Mouse (Mus musculus): ENCODE results near the gene AC124108.1.

AC124108.1 gene

DNA sequence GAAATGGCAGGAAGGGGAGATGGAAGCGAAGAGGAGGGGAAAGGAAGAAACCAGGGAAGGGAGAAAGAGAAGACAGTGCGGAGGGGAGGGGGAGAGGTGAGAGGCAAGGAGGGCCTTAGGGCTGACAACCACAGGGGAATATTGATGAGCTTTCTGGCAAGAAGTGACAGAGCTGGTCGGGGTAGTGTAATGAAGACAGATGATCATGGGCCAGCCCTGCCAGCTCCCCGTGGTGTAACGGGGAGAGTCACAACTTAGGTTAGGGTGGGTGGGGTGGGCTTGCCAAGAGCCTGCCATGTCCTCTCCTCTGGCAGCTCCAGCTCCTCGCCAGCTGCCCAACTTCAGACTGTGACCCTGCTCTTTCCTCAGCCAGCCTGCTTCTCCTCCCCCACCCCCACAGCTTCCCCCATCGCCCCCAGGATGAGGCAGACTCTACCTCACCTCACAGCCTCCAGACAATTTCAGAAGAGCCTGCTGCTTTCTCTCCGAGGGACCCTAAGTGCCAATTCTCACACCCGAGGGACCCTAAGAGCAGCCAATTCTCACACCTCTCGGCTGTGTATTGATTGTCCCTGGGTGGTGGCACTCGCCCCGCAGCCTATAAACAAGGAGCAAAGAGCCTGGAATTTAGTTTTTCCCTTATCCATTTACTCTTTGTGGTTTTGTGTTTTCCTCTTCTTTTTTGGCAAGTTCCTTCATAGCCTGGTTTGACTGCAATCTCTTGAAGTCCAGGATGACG, 26.3 kb upstream of the AC124108.1 start:
- no peak for DNase-seq (ENCODE audit: low spot score)

DNA sequence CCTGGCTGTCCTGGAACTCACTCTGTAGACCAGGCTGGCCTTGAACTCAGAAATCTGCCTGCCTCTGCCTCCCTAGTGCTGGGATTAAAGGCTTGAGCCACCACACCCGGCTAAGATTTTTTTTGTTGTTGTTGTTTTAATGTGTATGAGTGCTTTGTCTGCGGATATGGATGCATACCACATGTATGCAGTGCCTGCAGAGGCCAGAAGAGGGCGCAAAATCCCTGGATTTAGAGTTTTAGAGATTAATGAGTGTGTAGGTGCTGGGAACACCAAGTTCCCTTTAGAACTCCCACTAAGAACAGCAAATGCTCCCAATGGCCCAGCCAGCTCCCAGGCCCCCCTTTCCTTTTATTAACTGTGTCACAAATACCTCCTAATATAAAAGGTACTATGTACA, 25.4 kb upstream of the AC124108.1 start:
- DNase-seq (ENCODE audit: low spot score), result no peak

DNA sequence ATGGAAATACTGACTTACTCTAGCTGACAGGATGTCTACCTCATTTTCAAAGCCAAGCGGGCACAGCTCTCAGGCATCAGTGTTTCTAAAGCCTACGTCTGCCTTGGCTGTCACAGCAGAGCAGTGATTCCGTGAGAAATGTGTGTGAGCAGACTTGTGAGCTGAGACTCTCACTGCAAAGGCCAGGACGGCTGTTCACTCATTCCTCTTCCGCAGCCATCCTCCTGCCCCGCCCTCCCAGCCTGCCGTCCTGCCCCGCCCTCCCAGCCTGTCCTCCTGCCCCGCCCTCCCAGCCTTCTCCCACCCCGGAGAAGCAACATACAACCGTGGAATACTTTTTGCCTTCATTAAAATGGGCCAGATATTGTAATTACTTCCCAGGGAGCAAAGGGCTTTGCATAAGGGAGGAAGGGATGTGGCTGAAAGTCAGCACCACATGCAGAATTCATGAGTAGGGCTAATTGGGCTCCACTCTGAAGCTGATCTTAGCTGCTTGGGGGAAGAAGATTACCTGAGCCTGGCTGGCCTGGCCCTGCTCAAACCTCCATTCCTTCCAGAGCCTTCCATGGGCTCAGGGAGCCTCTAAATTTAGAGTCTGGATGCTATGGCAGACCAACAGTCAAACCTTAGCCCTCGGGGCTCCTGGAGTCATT, 23.0 kb upstream of the AC124108.1 start:
- no peak for DNase-seq (ENCODE audit: low spot score)

DNA sequence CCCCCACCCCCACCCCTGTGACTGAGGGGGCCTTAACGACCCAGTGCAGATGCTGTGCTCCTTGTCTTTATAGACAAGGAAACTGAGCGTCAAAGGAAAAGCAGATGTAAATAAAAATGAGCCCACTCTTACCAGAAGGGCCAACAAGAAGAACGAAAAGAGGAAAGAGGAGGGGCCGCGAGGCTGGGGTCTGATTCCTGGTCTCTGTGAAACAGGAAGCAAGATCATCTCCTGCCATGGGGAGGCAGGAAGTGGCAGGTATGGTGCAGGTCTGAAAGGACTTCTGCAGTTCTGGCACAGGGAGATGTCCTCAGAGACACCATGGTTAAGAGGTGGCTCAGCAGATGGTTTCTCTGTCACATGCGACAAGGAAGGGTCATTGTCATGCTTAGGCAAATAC, 20.6 kb upstream of the AC124108.1 start:
- no peak for DNase-seq (ENCODE audit: low spot score)

DNA sequence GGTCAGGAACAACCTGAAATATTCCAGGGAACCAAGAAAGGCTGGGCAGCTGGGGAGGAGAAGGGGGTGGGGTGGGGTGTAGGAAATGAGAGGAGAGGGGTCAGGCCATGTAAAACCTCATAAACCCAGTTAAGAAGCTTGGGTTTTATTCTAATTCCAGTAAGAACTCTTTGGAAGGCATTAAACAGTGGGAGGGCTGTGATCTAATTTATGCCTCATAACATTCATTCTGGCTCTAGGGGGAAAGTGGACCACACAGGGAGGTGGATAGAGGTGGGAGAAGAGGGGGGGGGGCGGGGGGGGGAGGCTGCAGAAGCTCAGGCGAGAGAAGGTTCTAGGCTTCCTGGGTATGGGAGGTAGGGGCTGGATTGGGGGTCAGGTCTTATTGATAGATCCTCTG, 19.6 kb upstream of the AC124108.1 start:
- DNase-seq (ENCODE audit: low spot score), result no peak

DNA sequence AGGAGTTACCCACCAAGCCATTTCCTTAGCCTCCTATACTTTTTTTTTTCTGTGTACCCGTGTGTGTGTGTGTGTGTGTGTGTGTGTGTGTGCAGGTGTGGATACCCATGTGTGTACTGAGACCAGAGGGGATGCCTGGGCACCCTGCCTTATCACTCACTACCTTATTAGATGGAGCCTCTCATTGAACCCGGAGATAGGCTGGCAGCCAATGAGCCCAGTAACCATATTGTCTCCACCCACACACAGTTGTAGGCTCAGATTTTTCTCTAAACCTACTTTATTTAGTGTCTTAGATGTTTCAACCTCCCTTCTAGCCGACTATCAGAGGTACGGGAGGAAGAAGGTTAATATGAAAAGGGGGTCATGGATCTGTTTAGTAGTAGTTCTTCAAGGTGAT, 5.0 kb upstream of the AC124108.1 start:
- DNase-seq (ENCODE audit: low spot score), result no peak

DNA sequence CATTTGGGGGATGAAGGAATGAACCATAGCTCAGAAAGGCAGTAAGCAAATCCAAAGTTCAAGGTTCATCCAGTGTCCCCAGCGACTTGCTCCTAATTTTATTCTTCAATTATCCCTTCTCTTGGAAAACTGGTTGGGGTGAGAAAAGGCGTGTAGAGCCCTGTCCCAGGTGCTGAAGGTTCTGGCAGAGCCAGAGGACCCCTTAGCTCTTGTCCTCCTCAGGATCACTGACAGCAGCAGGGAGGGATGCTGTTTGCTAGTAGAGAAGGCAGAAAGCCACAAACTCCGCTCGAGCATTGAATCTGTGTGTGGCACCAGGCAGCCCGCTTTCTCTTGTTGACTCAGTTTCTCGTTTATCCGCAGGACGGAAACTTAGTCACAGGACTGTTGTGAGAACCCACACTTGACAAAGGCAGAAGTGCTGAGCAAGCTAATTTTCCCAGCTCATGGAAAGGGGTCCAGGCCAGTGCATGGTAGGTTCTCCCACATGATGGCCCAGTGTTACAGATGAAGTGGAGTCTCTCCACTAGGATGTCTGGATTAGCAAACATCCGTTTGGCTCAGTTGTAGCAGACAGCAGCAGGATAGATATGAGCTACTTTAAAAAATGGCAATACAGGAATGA, 2.7 kb upstream of the AC124108.1 start:
- no peak for DNase-seq (ENCODE audit: low spot score)

DNA sequence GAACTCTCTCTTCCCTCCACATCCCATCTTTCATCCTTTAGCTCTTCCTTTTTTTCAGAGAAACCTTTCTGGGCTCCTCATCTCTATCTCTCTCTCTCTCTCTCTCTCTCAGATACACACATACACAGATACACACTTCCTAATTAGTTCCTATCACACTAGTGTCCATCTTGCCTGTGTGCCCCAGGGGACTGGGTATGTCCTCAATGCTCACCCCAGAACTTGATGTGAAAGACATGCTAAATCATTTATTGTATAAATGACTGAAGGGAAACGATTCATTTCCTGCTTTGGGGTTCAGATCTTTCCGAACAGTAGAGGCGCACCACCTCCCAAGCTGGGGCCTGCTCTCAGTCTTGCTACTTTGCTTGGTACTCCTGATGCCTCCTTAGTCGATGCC, 2.0 kb upstream of the AC124108.1 start:
- no peak for DNase-seq (ENCODE audit: low spot score)

DNA sequence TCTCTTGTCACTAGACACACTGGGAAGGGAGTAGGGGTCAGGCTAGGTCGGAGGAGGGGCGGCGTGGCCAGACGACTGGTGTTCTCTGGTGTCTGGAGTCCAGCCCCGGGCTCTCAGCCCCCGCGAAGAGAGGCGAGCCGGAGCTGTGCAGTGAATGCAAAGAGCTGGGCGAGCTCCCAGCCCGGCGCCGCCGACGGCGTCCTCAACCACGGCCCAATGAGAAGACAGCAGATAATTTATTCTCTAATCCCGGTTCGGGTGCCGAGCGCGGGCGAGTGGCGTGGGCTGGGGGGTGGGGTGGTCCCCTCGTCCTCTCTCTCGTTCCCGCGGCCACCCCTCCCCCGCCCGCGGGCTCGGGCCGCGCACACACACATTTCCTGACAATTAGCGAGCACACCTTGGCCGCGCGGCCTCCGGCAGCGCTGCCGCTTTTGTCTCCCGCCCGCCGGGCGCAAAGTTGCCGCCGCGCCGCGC, 1.2 kb upstream of the AC124108.1 start:
- DNase-seq (ENCODE audit: low spot score), result no peak

DNA sequence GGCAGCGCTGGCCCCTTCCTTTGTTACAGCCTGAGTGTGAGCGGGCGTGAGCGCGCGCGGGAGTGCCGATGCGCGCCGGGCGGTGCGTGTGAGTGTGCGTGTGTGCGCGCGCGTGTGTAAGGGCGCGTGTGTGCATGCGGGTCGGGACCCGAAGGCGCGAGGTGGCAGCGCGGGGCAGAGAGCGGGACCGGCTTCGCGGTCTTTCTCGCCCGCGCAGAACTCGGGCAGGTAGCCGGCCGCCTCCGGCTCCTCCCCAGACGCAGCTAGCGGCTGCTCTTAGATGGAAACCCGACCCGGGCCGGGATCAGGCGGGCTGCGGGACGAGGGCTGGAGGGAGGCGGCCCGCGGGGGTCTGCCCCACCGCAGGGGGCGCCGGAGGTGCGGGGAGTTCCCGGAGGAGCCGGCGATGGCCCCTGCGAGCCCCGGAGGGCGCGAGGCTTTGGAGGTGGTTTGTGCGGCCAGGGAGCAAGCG, 600 bp upstream of the AC124108.1 start:
- DNase-seq (ENCODE audit: low spot score), result no peak

DNA sequence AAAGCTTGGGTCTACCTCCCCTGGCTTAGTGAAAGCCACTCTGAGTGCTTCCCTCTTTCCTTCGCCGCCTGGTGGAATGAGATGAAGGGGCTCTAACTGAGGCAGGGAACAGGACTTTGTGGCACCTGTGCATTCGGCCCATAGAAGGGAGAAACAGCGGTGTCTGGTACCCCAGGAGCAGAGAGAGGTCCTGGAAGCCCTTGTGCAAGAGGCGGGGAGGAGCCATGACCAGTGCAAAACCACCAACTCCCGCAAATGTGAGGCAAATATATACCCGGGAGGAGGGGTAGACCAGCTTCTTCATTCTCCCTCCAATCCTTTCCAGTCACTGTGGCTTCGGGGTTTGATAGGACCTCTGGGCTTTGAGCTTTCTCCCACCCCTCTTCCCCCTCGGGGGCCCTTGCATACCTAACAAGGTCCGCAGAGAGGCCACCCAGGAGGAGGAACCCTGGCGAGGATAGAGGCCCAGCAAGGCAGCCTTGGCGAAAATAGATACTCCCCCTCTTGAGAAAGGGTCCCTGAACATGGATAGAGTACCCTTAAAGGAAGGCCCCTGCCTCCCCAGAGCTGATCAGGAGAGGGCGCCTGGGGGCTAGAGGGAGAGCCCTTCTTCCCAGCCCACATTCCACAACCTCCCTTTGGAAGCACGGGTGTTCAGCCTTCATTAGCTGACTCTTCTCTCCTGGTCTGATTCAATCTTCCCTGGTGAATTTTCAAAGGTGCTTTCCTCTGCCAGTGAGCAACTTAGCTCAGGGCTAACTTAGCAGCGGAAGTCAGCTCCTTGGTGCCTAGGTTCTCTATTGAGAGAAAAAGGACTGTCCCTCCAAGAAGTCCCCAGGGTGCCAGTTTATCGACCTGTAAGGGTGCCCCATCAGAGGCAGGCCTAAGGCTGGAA, 776 bp downstream of the AC124108.1 start:
- DNase-seq (ENCODE audit: low spot score), result no peak

DNA sequence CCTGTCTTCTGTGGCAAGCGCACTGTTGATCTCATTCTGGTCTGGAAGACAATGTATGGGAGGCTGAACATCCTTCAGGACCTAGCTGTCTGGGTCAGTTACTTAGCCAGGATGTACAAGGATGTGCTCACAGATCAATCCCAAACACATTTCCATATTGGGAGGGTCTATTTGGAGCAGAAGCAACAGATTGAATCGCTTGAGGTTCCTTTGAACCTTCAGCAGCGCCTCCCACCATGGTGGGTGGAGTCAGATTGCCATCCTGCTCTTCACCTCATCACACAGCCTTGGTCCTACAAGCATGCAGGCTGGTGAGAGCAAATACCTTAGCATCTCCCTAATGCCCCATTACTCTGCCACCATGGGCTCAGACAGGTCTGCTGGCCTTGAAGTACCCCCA, 2.5 kb downstream of the AC124108.1 start:
- no peak for DNase-seq (ENCODE audit: low spot score)

DNA sequence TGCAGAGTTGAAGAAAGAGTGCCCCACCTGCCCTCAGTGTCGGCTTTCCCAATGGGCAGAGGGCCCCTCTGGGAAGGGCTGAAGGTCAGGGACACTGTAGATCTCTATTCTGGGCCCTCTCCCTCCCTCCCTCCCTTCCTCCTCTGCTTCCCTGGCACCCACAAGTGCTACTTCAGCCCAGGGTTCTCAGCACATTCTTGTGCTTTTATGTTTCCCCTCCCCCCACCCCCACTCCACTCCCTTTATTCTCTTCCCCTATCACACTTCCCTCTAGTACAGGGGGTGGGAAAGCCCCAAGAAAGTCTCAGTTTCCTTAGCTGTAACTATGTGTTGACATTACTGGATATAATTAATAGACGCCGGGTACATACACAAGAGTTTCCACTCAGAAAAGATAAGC, 3.4 kb downstream of the AC124108.1 start:
- DNase-seq (ENCODE audit: low spot score), result no peak

DNA sequence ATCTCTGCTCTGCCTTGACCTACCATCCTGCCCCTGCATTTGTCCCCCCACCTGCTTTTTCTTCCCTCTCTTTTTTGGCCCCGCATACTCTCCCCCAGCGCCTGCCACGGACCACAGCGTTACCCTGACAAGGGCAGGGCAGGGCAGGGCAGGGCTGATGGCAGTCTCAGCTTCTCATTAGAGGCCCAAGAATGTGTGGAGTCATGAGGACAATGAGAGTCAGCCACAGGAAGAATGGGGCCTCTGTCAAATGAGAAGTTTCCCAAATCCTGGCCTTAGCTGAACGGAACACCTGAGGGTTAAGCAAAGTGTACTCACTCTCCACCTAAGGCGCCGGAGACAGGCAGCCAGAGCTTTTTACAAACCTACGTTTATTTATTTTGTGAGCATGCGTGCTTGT, 3.8 kb downstream of the AC124108.1 start:
- DNase-seq (ENCODE audit: low spot score), result no peak

DNA sequence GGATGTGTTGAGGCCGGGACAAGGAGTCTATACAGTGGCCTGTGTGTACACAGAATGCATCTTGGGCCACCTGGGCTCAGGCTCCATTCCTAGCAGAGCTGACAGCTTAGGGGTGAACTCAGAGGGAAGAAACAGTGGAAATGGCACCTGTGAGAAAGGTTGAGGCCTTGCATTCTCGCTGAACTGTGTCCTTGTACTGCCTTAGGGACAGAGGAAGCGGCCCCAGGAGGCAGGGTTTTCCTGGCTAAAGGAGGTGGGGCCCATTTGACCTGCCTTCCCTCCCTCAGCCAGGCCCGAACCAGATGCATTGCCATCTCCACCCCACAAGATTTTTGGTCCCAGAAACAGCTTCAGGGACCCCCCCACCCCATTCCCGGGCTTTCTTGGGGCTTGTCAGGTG, 4.4 kb downstream of the AC124108.1 start:
- DNase-seq (ENCODE audit: low spot score), result no peak

DNA sequence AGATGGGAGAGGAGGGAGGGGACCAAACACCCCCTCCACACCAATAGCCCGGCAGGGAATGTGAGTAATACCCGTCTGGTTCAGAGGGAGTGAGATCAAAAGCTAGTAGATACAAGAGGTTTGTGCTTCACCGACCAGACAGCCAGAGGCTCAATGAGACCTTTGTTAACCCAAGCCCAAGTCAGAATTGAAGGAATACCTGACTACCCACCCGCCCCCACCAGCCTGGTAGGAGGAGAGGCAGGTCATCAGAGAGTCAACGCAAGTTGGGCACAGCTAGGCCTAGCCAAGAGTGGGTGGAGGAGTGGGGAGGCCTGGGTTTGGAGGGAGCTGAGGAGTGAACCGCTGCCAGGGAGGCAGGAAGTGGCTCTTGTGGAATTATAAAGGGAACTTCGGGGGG, 5.1 kb downstream of the AC124108.1 start:
- no peak for DNase-seq (ENCODE audit: low spot score)

DNA sequence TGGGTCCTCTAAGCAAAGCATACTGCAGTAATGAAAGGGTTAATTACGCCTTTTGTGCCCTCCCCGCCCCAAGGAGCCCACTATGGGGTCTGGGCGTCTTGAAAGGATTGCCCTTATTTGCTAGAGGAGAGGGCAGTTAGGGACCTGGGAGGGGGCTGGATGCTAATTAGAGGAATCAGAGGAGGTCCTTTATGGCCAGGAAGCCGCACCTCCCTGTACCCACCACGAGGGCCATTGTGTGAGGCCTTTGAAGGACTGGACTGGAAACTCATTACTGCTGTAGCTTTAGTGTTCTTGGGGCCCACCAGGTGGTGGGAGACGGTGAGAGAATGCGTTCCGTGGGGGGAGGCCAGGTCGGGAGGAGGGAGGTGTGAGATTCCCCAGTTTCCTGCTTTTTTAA, 6.4 kb downstream of the AC124108.1 start:
- no peak for DNase-seq (ENCODE audit: low spot score)

DNA sequence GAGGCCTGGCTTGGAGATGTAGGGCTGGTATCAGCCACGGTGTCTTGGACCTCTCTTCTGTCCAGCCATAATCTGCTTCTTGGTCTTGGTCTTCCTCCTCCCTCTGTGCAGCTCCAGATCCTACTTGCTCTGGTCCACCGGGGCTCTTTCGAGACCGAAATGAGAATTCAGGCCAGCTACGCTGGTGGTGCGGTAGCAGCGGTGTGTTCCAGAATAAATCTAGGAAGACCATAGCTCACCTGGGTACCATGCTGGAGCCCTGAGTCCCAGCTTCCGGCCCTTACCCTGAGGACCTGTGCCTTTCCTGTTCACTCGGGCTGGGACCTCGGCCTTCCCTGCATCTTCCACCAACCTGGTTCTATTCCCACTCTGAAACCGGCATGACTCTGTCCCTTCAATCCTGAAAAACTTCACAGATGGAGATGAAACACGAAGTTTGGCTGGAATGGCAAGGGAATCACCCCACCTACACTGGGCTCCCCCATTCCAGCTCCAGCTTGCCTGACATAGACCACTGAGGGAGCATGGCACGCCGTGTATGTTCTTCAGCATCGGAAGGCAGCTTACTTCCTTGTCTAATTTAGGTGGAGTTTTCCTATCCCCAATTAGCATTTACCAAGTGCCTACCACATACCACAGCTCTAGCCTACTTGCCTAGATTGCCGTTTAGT, 7.3 kb downstream of the AC124108.1 start:
- DNase-seq (ENCODE audit: low spot score), result no peak

DNA sequence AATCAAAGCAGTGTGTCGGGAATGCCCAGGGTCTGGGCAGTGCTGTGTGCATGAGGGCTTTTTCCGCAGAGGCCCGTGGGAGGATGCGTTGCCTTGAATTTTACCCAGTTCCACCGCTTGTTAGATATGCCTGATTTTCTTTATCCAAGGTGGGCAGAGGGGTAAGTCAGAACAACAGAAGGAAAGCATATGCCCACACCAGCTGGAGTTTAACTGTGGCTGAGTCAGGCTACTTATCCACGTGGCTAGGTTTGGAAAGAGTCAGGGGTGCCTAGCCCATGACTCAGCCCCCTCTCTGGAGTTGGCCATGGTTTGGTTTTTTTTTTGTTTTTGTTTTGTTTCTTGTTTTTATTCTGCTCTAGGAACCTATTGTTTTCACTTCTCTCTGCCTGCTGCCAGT, 8.0 kb downstream of the AC124108.1 start:
- no peak for DNase-seq (ENCODE audit: low spot score)

DNA sequence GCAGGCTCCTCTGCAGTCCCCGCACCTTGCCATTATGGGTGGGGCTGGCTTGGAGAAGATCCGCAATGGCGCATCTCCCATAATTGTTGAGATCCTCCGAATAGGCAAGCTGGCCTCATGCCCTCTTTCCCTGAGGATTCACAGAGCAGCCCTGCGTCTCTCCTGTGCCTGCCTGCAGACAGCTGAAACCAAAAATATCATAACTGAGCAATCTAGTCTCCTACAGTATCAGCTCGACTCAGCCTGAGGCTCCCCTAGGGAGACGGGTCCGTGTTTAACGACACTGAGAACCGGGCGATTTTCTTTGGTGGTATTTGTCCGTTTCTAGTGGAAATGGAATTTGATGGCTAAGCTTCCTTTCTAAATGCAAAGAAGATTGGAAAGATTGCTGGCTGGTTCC, 8.7 kb downstream of the AC124108.1 start:
- no peak for DNase-seq (ENCODE audit: low spot score)

Data from ovary, postnatal 10 days (tissue).